Mouse (Mus musculus): ENCODE data around the gene Armc6.

- TF ChIP-seq CTCF (IDR thresholded peaks at IDR 0.05; ENCODE audit: borderline replicate concordance, control insufficient read depth, extremely low read depth, insufficient read depth, low read length, poor library complexity) (no peak), POLR2A (IDR thresholded peaks at IDR 0.05; ENCODE audit: control insufficient read depth, extremely low read depth, insufficient read depth, low read length, poor library complexity) (no peak)
These were observed 23.0 kb downstream of the Armc6 start for GRCm38 (mm10) chr8:70211275-70211674.
